Mouse (Mus musculus) heart, postnatal 10 days (tissue): ENCODE data around the gene C1qa. TPM values are rescaled to one million over a fixed set of nuclear protein-coding genes. Genes with fewer than 3 reads are reported as not detected.

Experiments used
- DNase-seq, 2 experiments: peaks; one replicate each; pipeline ENCODE4 v3.0.0; 2021
- intact Hi-C: fragments of 180-260 bp; cut with DNase I; formaldehyde crosslinking; loops from one replicate; pipeline ENCODE4 v1.15.1; 2025
- total RNA-seq, 2 experiments: library from RNA; stranded (reverse); gene quantifications; 2 replicates each; pipeline ENCODE4 v1.2.3; 2021

C1qa gene
- total RNA-seq, 2 experiments from 2014 or later = 25.2 to 28.0 TPM

DNA sequence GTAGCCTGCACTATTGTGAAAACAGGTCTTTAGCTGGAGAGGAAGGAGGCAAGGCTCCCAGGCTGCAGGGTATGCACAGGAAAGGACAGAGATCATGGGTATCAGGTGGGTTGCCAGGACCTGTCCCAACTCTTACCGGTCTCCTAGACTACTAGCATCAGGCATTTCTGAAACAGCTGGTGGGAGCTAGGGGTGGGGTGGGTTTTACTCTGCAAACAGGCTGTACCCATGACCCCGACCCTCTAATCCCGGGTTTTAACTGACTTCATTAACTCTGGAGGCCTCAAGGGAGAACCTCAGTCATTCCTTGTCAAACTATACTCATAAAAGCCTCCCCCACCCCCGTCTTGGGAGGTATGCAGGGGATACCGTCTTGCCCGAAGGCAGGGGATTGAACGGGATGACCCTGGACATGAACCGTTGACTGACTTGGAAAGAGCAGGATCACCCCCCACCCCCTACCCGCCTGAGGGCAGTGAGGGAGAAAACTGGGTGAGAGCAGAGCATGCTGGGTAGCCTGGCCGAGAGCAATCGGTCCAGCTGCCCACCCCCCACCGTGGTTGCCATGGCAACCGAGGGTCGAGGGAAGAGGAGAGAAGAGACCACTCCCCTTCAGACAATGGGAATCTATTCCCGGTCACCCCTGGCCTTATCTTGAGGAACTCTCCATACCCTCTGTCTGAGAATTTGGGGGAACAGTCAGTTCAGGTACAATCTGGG, 33.7 kb downstream of the C1qa start:
- intact Hi-C loops = no loop called here
- DNase-seq = no peak

DNA sequence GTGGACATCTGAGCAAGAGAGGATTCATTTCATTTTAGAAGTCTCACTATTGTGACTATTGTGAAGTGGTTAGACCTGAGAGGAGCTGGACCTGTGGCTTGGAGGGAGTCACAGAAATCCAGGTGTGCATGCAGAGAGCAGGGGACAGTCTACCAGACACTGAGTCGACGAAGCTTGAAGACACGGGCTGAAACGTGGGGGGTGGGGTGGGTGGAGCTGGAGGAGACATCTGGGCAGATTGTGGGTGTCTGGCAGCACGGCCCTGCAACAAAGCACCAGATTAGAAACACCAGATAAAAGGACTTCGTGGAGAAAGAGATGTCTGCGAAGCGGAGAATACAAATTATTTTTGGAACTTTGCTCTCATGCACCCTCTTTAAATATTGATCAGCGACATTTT, 35.1 kb downstream of the C1qa start:
- intact Hi-C loops = no loop called here
- DNase-seq = no peak

DNA sequence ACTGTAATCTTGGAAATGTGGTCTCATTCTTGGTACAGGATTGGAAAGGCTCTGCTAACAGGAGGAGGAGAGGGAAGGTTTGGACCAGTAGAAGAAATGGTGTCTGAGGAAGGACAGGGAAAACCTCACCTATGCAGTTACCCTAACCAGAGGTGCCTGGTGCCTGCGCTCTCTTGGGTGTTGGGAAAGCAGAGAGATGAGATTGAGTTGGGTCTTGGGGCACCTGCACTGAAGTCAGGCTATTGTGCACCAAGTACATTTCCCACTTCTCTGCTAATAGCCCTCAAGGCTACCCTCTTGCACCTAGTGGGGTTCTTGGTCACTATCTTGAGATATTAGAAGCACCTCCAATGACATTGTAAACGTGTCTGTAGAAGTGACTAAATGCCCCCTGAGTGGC, 36.2 kb downstream of the C1qa start:
- intact Hi-C loops = no loop called here
- DNase-seq = no peak

DNA sequence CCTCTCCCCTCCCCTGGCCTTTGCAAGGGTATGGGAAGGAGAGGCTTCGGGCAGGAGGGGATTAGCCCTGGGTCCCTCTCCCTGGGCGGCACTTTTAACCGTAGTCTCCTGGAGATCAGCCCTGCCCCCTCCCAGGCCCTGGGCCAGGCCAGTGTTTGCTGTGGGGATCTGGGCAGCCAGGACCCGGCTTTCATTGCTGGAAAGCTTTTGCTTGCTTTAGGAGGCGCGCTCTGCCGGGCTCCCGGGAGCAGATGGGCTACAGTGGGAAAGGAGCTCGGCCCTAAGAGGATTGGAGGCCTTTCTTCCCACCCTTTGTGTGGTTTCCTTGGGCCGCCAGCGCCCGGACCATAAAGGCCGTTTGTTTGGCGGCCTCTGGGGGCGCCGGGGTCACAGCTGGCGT, 36.8 kb downstream of the C1qa start:
- intact Hi-C loops = no loop called here
- no peak for DNase-seq

DNA sequence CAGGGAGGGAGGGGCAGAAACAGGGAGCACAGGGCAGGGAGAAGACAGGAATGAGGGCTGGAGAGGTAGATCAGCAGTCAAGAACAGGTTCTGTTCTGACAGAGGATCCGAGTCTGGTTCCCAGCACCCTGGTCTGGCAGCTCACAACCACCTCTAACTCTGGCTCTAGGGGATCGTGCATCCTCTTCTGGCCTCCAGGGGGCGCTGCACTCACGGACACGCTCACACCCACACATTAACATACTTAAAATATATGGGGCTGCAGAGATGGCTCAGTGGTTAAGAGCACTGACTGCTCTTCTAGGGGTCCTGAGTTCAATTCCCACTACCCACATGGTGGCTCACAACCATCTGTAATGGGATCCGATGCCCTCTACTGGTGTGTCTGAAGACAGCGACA, 38.6 kb downstream of the C1qa start:
- intact Hi-C loops = no loop called here
- DNase-seq = no peak

DNA sequence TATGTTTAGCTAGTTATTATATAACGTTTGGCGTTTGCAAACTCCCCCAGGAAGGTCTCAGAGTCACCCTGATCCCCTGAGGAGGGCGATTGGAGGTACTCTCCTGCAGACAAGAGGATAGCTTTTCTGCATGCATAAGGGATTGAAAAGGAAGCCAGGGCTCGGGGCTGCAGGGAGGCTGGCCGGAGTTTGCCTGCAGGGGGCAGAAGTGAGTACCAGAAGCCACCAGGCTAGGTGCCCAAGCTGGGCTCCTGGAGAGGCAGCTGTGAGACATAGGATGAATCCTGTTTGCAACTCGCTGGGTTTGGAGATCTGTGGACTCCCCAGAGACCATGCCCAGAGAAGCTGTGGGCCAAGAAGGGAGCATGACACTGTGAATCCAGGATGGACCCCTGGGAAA, 43.5 kb downstream of the C1qa start:
- DNase-seq = no peak
- intact Hi-C loops = no loop called here

DNA sequence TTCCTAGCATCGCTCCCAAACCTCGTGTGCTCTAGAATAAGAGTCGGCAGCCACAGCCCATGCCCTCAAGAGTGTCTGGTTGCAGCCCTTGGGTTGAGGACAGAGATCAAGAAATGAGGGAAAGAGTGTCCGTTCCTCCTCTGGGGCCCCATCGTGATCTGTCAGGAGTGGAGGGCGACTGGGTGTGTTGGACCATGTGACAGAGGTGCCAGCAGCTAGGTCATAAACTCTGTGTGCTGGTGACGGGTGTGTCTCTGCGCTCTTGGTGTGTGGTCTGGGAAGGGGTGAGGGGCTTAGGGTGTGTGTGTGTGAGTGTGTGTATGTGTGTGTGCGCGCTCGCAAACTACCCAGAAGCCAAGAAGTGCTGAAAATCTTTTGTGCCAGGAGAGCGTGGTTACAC, 45.6 kb downstream of the C1qa start:
- intact Hi-C loops = no loop called here
- no peak for DNase-seq

DNA sequence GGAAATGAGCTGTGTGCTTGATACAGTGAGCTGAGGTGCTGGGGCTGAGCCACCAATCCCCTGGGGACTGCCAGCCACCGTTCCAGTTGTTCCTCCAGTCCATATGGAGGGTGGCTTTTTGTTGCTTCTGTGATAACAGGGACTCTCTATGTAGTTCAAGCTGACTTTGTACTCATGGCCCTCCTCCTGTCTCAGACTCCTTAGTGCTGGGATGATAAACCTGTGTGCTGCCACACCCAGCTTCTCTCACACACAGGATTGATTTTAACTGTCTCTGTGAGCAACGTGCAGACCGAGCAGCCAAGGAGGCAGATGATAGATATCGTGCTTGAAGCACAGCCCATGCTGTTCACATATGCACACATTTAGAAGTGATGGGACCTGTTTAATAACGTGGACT, 46.5 kb downstream of the C1qa start:
- no peak for DNase-seq
- intact Hi-C loops = no loop called here

DNA sequence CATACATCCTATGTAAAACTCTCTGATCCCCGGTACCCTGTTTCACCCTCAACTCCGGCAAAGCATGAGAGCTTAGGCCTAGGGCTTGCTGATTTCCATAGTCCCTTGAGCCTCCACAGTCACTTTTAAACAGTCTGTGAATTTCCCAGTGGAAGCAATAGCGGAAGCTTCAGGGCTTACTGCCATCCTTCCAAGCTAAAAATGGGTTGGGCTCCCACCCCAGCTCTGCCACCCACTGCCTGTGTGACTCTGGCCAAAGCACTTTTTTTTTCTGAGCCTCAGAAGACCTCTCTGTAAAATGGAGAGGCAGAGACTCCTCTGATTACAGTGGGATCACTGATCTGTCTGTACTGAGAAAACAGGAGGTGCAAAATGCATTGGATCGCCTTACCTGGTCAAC, 50.0 kb downstream of the C1qa start:
- intact Hi-C loops = no loop called here

DNA sequence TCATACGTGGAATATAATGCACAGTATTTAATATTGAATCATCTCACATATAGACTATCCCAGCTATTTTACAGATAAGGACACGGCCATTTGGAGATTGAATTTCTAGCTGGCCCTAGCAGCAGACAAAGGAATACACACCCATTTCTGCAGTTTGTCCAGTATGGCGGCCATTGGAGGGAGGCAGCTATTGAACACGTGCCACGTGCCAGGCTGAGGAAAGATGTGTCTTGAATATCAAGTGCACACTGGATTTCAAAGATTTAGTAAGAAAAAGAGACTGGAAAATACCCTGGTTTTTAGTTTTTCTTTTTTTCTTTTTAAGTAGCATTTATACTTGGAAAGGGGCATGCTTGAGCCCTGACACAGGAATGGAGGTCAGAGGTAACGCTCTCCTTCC, 51.4 kb downstream of the C1qa start:
- no peak for DNase-seq
- intact Hi-C loops = no loop called here

More for the DNA sequence above, 50.0 kb downstream of the C1qa start:
- DNase-seq = no peak

Other genes starting within 250 kb of the C1qa start
- gene Ephb2, start 62.8 kb downstream of the C1qa start, total RNA-seq = 1 to 10 TPM; 1.3 to 1.4 TPM
- 10 to 100 TPM; 26.0 to 28.3 TPM for gene C1qb, start 12.6 kb downstream of the C1qa start, total RNA-seq
- 10 to 100 TPM; 17.8 to 24.8 TPM for gene C1qc, start 5.7 kb downstream of the C1qa start, total RNA-seq
- gene Epha8, start 58.0 kb upstream of the C1qa start, total RNA-seq = not detected
- 1 to 10 TPM; 6.2 to 9.0 TPM for gene Zbtb40, start 150.0 kb upstream of the C1qa start, total RNA-seq